Mouse (Mus musculus) G1E (cell line): ENCODE results near the gene Cyb5r1.

Experiments used
- CTCF ChIP-seq: IDR thresholded peaks from 2 replicates; pipeline ENCODE4 v1.5.1; 2012; ENCODE audit warnings: low read depth, low read length, inconsistent platforms, mixed read lengths
- POLR2AphosphoS5 ChIP-seq: IDR thresholded peaks from 2 replicates; pipeline ENCODE4 v1.6.1; 2012; ENCODE audit warnings: low read depth, low read length, inconsistent platforms; ENCODE audit not compliant: insufficient replicate concordance

DNA sequence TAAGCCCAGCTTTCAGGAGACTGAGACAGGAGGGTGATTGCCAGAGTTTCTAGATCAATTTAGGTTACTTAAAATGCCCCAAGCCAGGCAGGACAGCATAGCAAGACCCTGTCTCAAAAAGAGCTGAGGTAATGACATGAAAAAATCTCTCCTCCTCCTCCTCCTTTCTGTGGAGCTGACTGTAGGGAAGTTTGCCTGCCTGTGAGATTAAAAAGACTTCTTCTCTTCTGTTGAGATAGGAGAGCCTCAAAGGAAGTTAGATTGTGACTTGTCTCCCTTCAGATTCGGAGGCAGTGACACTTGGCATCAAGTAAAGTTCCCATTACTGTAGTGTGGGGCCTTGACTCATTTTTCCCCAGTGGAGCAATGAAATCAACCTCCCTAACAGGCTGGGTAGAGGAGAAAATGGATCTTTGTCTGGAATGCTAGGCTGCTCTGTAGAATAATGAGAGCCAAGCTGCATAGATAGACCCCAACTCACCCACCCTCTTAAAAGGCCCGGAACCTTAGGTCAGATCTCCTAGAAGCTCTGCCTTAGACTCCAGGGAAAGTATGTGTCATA lies 13.1 kb downstream of the Cyb5r1 start:
- TF ChIP-seq CTCF = no peak
- no peak for TF ChIP-seq POLR2AphosphoS5
